Mouse (Mus musculus): ENCODE data around the gene Ltc4s.

Ltc4s gene

GRCm38 (mm10) chr11:50222559-50223276 is 15.7 kb downstream of the Ltc4s start:
- DNase-seq = no peak

GRCm38 (mm10) chr11:50219833-50220232 is 18.6 kb downstream of the Ltc4s start:
- DNase-seq = no peak

GRCm38 (mm10) chr11:50217811-50218210 is 20.6 kb downstream of the Ltc4s start:
- DNase-seq = no peak

DNA sequence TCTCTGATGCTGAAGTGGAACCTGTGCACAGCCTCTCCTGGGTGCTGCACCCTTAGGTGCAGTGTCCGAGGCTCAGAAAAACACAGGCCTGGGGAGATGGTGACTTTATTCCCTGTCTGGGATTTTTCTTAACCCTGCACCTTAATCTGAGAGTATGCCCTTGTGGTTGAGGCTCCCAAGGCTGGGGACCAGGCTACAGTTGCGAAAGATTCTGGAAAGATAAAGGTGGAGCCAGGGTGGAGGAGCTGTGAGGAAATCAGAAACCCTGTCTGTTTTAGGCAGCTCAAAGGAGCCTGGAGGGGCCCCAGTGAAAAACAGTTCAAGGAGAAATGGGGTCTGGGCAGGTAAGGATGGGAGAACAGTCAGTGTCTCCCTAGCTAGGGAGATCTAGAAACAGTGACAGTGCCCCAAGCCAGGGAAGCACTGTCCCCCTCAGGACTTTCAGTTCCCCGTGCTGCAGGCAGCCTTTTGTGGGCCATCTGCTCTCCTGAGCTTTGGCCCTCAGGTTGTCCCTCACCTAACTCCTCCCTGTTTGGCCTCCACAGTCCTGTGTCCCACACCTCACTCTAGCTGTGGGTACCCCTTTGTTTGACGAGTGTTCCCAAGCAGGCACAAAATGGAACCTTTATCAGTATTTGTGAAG is 21.6 kb downstream of the Ltc4s start:
- no peak for DNase-seq

DNA sequence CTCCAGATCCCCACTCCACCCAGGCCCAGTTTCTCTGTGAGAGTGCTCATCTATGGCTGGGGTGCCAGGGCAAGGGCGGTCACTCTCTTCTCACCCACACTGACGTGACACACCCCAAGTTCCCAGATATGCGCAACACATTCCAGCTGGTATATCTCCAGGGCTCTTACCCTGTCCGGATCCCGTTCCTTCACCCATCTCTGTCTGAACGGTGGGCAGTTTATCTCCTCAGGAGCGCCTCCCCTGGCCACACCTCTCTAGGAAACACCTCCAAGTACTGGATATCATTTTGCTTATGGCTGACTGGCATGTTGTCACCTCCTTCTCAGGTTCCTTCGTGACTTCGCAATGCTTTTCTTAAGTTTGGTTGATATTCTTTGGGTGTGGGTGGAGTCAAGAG is 22.8 kb downstream of the Ltc4s start:
- no peak for DNase-seq

DNA sequence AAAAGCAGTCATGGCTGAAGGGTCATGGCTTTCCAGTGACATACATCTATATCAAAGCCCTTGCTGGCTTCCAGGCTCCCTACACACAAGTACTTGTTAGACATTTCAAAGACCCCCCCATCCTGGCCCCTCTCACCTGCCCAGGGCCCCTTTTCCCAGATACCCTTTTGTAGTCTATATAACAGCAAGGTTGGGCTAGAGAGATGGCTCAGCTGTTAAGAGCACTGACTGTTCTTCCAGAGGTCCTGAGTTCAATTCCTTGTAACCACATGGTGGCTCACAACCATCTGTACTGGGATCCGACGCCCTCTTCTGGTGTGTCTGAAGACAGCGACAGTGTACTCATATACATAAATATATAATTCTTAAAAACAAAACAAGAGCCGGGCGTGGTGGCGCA is 23.8 kb downstream of the Ltc4s start:
- no peak for DNase-seq

GRCm38 (mm10) chr11:50212848-50213758 is 25.3 kb downstream of the Ltc4s start:
- no peak for DNase-seq

- DNase-seq = no peak
Observed at GRCm38 (mm10) chr11:50212060-50212739, 26.2 kb downstream of the Ltc4s start.

DNA sequence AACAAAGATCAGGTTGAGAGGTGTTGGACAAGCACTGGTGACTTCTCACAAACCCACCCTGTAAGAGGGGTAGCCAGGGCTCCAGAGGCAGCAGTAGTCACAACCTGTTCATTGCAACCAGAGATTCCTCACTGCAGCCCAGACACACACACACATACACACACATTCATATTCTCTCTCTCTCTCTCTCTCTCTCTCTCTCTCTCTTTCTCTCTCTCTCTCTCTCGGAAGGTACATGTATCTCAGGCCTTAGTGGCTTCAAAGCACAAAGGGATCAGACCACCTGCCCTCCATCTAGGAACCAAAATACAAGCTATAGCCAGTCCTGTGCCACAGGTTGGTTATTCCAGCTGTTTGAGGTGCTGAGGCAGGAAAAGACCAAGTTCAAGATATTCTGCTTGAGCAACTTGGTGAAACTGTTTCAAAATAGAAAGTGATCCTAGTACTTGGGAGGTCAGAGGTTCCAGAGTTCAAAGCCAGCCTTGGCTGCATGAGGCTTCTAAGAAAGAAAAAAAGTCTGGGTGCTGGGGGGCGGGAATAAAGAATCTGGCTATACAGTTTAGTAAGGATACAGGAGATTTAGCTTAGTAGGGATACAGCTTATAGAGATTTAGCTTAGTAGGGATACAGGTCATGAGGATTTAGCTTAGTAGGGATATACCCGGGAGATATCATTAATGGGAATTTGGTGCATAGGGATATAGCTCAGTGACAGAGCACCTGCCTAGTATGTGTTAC is 26.9 kb downstream of the Ltc4s start:
- DNase-seq = no peak

DNA sequence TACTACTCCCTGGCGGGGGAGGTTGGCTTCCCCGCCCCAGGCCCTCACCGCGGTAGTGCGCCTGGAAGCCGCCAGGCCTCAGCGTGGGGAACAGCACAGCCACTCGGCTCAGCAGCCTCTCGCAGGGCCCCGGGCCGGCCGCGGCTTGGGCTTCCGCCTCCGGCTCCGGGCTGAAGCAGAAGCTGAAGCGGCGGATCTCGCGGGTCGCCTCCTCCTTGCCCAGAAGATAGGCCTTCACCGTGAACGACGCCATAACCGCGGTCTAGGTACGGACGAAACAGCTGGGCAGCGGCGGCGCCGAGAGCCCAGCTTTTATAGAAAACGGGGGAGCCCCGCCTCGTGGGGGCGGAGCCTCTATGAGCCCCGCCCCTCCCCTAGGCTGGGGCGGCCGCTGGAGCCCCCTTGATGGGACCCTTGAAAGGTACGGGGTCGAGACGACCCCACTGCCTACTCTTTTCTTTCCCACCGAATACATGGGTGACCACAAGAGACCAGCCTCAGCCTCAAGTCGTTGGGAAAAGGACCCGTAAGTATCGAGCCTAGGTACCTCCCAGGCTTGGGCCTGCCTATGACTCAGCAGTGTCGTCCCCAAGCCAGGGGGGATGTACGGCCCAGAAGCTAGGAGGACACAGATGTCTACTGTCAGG is 27.8 kb downstream of the Ltc4s start, which contains the start of the genes Sqstm1 and Mgat4b:
TSS of gene Sqstm1 (minus strand) at position 323 of the 647 bp plus-strand sequence.
TSS of gene Mgat4b (plus strand) at position 386 of the 647 bp plus-strand sequence.
- DNase-seq = peak; percentile 88

DNA sequence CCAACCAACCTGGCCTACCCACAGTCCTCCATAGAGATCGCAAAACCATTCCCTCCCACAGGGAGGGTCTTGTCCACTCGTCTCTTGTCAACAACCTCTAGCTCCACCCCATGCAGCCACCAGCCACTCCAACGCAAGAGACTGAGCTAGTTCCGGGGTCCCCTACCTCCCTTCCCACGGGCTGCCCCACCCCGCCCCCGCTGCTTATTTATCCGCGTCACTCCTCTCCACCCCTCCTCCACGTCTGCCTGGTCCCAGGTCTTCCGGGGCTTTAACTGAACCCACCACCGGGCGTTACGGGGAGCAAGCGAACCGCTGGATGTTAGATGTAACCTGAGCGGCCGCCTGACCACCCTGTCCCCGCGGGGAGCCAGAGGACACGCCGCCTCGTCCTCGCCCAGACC is 28.3 kb downstream of the Ltc4s start:
- peak; percentile 92 for DNase-seq

DNA sequence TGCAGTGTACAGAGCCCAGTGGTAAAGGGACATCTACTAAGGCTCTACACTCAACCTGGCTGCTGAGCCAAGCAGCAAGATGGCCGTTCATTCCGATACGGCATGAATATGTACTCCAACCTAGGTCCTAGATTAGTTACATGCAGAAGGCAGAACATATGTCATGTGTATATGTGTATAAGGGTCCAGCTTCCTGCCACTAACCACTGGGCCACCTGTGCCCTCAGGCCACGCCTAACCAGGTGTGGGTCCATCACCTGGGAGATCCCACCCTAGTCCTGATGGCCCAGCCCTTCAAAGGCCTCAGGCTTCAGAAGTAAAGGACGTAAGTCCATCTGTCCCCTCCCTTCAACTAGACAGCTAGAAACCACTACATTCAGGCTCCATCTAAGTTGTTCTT is 30.4 kb downstream of the Ltc4s start:
- no peak for DNase-seq

GRCm38 (mm10) chr11:50207344-50207743 is 31.1 kb downstream of the Ltc4s start:
- no peak for DNase-seq

DNA sequence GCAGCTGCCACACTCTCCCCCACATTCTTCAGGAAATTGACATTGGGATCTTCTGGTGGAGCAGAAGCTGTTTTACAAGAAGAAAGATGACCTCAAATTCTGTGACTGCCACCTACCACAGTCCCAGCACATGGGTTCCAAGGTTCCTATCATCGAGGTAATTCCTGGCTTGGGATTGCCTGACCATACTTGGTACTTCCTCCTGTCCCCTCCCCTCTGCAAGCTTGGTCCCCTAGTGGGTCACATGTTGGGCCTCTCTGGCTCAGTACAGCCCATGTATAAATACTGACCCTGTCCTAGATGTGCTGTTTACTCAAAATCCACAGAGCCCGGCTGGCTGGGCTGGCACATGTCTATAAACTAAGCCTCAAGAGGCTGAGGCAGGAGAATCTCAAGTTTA is 32.4 kb downstream of the Ltc4s start:
- DNase-seq = no peak

GRCm38 (mm10) chr11:50205434-50205833 is 33.0 kb downstream of the Ltc4s start:
- no peak for DNase-seq

- no peak for DNase-seq
Observed at GRCm38 (mm10) chr11:50203302-50203827, 35.1 kb downstream of the Ltc4s start.

DNA sequence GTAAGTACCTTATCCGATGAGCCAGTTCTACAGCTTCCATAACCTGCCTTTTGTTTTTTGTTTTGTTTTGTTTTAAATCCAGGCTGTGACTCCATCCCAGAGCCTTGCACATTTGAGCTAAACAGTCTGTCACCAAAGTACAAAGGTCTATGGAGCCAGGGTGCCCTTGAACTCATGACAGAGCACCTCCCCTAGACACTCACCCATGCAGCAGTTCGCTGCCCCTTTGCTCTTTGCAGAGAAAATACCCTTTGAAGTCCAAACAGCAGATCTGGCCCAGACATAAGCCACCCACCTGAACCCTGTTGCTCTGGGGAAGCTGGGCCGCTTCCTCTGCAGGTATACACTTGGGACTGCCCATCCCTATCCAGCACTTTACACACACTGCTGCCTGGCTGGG is 36.8 kb downstream of the Ltc4s start:
- DNase-seq = no peak

DNA sequence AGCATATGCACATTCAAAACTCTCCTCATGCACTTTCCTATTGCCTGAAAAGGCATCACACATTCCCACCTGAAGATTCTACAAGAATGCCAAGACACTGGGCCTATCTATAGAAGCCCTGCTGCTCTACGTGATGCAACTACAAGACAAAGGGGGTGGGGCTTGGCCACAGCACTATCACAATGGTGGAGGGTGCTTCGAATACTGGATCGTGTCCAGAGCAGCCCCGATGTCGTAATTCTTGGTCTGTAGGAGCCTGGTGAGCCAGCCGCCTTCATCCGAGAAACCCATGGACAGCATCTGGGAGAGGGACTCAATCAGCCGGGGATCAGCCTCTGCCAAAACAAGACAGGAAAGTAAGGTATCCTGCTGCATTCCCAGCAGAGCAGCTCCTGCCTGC is 37.8 kb downstream of the Ltc4s start:
- no peak for DNase-seq

GRCm38 (mm10) chr11:50198916-50199315 is 39.5 kb downstream of the Ltc4s start:
- no peak for DNase-seq

GRCm38 (mm10) chr11:50198219-50198846 is 40.1 kb downstream of the Ltc4s start:
- no peak for DNase-seq

DNA sequence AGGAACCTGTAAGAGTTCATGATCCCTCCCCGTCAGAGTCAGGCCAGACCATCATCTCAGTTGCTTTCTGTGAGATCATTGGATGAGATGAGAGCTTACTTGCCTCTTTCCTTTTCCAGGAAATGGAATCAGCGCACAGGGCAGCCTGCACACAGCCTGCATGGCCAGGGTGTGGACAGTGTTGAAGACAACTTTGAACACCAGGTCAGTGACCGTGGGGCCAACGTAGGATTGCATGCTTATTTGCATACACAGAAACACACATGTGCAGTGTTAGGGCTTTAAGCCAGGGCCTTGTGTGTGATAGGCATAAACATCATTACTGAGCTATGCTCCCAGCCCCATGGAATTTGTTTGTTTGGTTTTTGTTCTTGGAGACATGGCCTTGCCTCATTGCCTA is 40.9 kb downstream of the Ltc4s start:
- no peak for DNase-seq
